Mouse (Mus musculus): ENCODE data around the gene Xxylt1. TPM values are rescaled to one million over a fixed set of nuclear protein-coding genes. Genes with fewer than 3 reads are reported as not detected.
A peak's percentile ranks its signal among the peaks of the same experiment; 100 is the strongest.

The Xxylt1 gene
- polyA plus RNA-seq, 1 experiment, result 2.7 TPM

DNA sequence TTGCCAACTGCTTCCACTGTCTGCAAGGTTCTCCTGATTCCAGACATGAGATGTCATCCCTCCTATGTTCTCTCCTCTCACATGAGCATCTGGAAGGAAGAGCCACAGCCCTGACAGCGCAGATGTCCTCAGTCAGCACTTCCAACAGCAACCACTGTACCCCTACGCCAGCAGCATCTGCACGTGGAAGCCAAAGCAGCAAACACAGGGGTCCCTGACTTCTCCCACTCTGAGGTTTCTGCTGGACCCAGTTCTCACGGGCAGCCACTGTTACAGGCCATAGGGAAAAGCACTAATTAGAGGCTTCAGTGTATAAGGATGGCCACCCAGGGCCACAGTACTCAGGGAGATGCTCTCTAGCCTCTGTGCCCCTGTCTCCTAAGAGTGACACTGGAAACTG, 98.0 kb downstream of the Xxylt1 start:
- 75% methylated on average over 4 of the region's 4 CpGs for WGBS
- H3K27ac ChIP-seq (ENCODE audit: control insufficient read depth, insufficient read depth, low read depth, low read length, poor library complexity), result no peak overlapping the region

DNA sequence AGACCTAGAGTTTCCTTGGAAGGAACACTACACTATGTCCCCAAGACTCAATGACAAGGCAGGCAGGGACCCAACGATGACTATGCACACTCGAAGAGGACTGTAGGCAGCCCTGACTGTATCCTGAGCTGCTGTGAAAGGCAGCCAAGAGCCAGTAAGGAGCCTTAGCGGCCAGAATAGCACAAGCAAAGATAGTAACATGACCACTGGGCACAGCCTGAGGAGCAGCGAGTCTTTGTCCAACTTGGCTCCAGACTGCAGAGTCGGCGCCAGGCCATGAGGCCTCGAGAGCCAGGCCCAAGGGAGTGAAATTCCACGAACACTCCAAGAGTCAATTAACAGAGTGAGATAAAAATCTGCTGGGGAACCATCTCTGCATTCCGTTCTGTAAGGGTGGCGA, 99.9 kb downstream of the Xxylt1 start:
- peaks cover 2% of the 10 kb centered on the region; the same call in 1 of the 2 replicates for H3K4me1 ChIP-seq (ENCODE audit: control insufficient read depth, insufficient read depth, low read length)
- WGBS, result 63% methylated on average over 10 of the region's 10 CpGs

More for the DNA sequence above, 98.0 kb downstream of the Xxylt1 start:
- H3K4me1 ChIP-seq (ENCODE audit: control insufficient read depth, insufficient read depth, low read length), result peaks cover 1% of the 10 kb centered on the region; the same call in 1 of the 2 replicates
- H3K4me3 ChIP-seq (replicated peaks; ENCODE audit: control insufficient read depth, low read depth, low read length), result no peak overlapping the region
- TF ChIP-seq POLR2A (IDR thresholded peaks at IDR 0.05; ENCODE audit: borderline replicate concordance, control insufficient read depth, low read depth, low read length), result no peak
- no peak for TF ChIP-seq CTCF (IDR thresholded peaks at IDR 0.05; ENCODE audit: control insufficient read depth, insufficient read depth, low read length)

DNA sequence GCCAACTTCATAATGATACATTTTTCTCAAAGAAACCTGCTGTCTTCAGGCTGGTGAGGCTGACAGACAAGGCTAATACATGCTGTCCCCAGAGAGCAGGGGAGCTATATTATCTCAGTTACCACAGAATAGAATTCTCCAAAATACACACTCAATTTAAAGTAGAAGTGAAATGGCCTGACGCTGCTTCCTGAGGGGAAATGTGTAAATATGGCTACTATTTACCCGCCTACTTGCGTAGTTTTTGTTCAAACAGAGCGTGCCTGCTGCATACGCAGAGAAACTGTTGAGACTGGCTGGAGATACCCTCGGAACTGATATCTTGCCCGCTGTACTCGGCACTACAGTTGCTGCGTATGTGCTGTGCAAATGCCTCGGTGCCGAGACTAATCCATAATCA, 101.3 kb downstream of the Xxylt1 start:
- 77% methylated on average over 11 of the region's 11 CpGs for WGBS

More for the DNA sequence above, 99.9 kb downstream of the Xxylt1 start:
- Histone ChIP-seq H3K4me3 (replicated peaks; ENCODE audit: control insufficient read depth, low read depth, low read length) (no peak overlapping the region), H3K27ac (ENCODE audit: control insufficient read depth, insufficient read depth, low read depth, low read length, poor library complexity) (no peak overlapping the region)
- TF ChIP-seq CTCF (IDR thresholded peaks at IDR 0.05; ENCODE audit: control insufficient read depth, insufficient read depth, low read length) (no peak), POLR2A (IDR thresholded peaks at IDR 0.05; ENCODE audit: borderline replicate concordance, control insufficient read depth, low read depth, low read length) (no peak)

DNA sequence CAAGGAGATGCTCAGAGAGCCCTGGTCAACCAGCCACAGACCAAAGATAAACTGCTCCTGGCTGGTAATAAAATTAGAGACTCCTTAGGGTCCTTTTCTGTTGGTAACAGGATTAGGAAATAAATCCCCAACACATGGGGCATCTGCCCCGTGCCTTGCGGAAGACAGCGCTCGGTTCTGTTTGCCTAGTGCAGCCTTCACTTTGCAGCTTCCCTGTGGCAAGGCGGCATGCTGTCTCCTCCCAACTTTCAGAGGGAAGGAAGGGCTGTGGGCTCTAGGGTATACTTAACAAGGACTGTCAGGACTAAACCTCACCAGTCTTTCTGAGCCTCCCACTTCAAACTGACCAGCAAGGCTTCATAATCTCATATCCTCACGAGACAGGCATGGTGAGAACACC, 103.5 kb downstream of the Xxylt1 start:
- Histone ChIP-seq H3K4me1 (ENCODE audit: control insufficient read depth, insufficient read depth, low read length) (peaks cover 18% of the 10 kb centered on the region), H3K4me3 (replicated peaks; ENCODE audit: control insufficient read depth, low read depth, low read length) (no peak overlapping the region), H3K27ac (ENCODE audit: control insufficient read depth, insufficient read depth, low read depth, low read length, poor library complexity) (no peak overlapping the region)
- TF ChIP-seq POLR2A (IDR thresholded peaks at IDR 0.05; ENCODE audit: borderline replicate concordance, control insufficient read depth, low read depth, low read length) (no peak), CTCF (IDR thresholded peaks at IDR 0.05; ENCODE audit: control insufficient read depth, insufficient read depth, low read length) (no peak)
- WGBS, result 41% methylated on average over 6 of the region's 6 CpGs

More for the DNA sequence above, 101.3 kb downstream of the Xxylt1 start:
- peaks cover 7% of the 10 kb centered on the region for H3K4me1 ChIP-seq (ENCODE audit: control insufficient read depth, insufficient read depth, low read length)
- no peak overlapping the region for H3K27ac ChIP-seq (ENCODE audit: control insufficient read depth, insufficient read depth, low read depth, low read length, poor library complexity)
- no peak overlapping the region for H3K4me3 ChIP-seq (replicated peaks; ENCODE audit: control insufficient read depth, low read depth, low read length)
- no peak for TF ChIP-seq CTCF (IDR thresholded peaks at IDR 0.05; ENCODE audit: control insufficient read depth, insufficient read depth, low read length)

- WGBS, result 1% methylated on average over 3 of the region's 3 CpGs
- Histone ChIP-seq H3K4me3 (replicated peaks; ENCODE audit: control insufficient read depth, low read depth, low read length) (no peak overlapping the region), H3K27ac (ENCODE audit: control insufficient read depth, insufficient read depth, low read depth, low read length, poor library complexity) (no peak overlapping the region), H3K4me1 (ENCODE audit: control insufficient read depth, insufficient read depth, low read length) (peaks cover 22% of the 10 kb centered on the region)
- TF ChIP-seq POLR2A (IDR thresholded peaks at IDR 0.05; ENCODE audit: borderline replicate concordance, control insufficient read depth, low read depth, low read length) (no peak), CTCF (IDR thresholded peaks at IDR 0.05; ENCODE audit: control insufficient read depth, insufficient read depth, low read length) (peak; percentile 98)
Observed at GRCm38 (mm10) chr16:30977186-30977585, 104.0 kb downstream of the Xxylt1 start.

- Histone ChIP-seq H3K27ac (ENCODE audit: control insufficient read depth, insufficient read depth, low read depth, low read length, poor library complexity) (peak overlapping the region; percentile 68), H3K4me3 (replicated peaks; ENCODE audit: control insufficient read depth, low read depth, low read length) (no peak overlapping the region), H3K4me1 (ENCODE audit: control insufficient read depth, insufficient read depth, low read length) (peaks cover 31% of the 10 kb centered on the region)
- 16% methylated on average over 12 of the region's 12 CpGs for WGBS
- TF ChIP-seq POLR2A (IDR thresholded peaks at IDR 0.05; ENCODE audit: borderline replicate concordance, control insufficient read depth, low read depth, low read length), result no peak
- TF ChIP-seq CTCF (IDR thresholded peaks at IDR 0.05; ENCODE audit: control insufficient read depth, insufficient read depth, low read length), result no peak
Observed at GRCm38 (mm10) chr16:30974549-30974948, 106.7 kb downstream of the Xxylt1 start.

DNA sequence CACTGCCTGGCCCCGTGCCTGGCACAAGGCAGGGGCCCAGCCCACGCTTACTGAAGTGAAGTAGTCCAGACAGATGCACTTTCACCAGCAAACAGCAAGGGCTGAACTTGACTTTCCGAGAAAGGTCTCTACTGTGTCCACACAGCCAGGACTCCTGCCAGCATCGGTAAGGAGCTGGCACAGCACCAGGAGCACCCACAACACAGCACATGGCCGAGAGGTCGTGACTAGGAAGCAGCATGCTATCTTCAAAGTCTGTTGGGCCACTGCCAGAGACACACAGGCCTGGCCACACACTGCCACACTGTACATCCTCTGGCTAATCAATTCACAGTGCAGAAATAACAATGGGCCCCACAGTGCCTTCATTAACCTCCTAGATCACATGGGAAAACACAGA, 107.8 kb downstream of the Xxylt1 start:
- H3K4me3 ChIP-seq (replicated peaks; ENCODE audit: control insufficient read depth, low read depth, low read length), result no peak overlapping the region
- H3K4me1 ChIP-seq (ENCODE audit: control insufficient read depth, insufficient read depth, low read length), result peaks cover 35% of the 10 kb centered on the region
- no peak overlapping the region for H3K27ac ChIP-seq (ENCODE audit: control insufficient read depth, insufficient read depth, low read depth, low read length, poor library complexity)
- 28% methylated on average over 6 of the region's 6 CpGs for whole genome bisulfite sequencing
- TF ChIP-seq CTCF (IDR thresholded peaks at IDR 0.05; ENCODE audit: control insufficient read depth, insufficient read depth, low read length) (no peak), POLR2A (IDR thresholded peaks at IDR 0.05; ENCODE audit: borderline replicate concordance, control insufficient read depth, low read depth, low read length) (no peak)

GRCm38 (mm10) chr16:30971950-30972541, 109.2 kb downstream of the Xxylt1 start:
- Histone ChIP-seq H3K4me1 (ENCODE audit: control insufficient read depth, insufficient read depth, low read length) (peaks cover 41% of the 10 kb centered on the region), H3K27ac (ENCODE audit: control insufficient read depth, insufficient read depth, low read depth, low read length, poor library complexity) (peak overlapping the region; percentile 66), H3K4me3 (replicated peaks; ENCODE audit: control insufficient read depth, low read depth, low read length) (no peak overlapping the region)
- WGBS, result 8% methylated on average over 18 of the region's 18 CpGs
- TF ChIP-seq POLR2A (IDR thresholded peaks at IDR 0.05; ENCODE audit: borderline replicate concordance, control insufficient read depth, low read depth, low read length) (peak; percentile 53; the same call in 1 of the 2 replicates), CTCF (IDR thresholded peaks at IDR 0.05; ENCODE audit: control insufficient read depth, insufficient read depth, low read length) (no peak)
